Mouse (Mus musculus) cortical plate, adult 2 months (tissue): ENCODE measurements at regions not wholly inside any gene's neighbourhood (a gene's known extent, or its start where the extent isn't known, plus 50 kb on each side); places are given as distances from the start of the nearest gene placed in this dataset.

Source experiments
- CTCF ChIP-seq: fragments of 200-500 bp; IDR thresholded peaks from 2 replicates; pipeline ENCODE4 v1.5.1; 2011; ENCODE audit warnings: mild to moderate bottlenecking, control low read depth, low read length; ENCODE audit not compliant: insufficient read depth; ENCODE audit errors: extremely low read depth
- POLR2A ChIP-seq: fragments of 200-500 bp; IDR thresholded peaks from 2 replicates; pipeline ENCODE4 v1.6.1; 2011; ENCODE audit warnings: mild to moderate bottlenecking, low read length, control low read depth; ENCODE audit not compliant: insufficient read depth; ENCODE audit errors: extremely low read depth

DNA sequence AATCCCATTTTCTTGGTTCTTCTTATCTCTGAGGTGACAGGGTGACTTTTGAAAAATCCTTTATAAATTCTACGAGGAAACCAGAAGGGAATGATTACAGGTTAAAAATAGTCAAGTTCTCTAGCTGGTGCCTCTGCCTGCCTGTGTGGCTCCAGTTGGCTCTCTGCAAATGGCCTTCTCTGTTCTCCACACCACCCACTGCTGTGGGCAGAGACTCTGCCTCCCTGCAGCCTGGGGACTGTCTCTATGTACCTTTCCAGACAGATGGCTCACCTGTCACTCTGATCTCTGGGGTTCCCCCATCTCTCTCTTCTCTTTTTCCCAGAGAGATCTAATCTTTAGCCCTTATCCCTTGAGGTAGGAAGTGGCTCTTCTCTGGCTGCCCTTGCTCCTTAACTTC lies 302.2 kb upstream of the Myt1l start:
- TF ChIP-seq POLR2A (no peak), CTCF (no peak)
